Mouse (Mus musculus) midbrain, embryonic 15.5 days (tissue): ENCODE measurements around the gene Klc1. TPM values are rescaled to one million over a fixed set of nuclear protein-coding genes. Genes with fewer than 3 reads are reported as not detected.

Experiments used
- ATAC-seq: fragments of 200-750 bp; cut with Nextera tagmentation; replicated peaks from 2 replicates; pipeline ENCODE4 v1.8.0; 2017; ENCODE audit warnings: moderate TSS enrichment
- H3K27ac ChIP-seq: fragments of 300-500 bp; sonication (generic); 2 replicates; pipeline ENCODE4 v1.5.1; 2015; ENCODE audit warnings: mild to moderate bottlenecking, inconsistent platforms
- H3K27me3 ChIP-seq: fragments of 300-500 bp; sonication (generic); replicated peaks from 2 replicates; pipeline ENCODE4 v1.6.1; 2015; ENCODE audit warnings: inconsistent platforms
- H3K36me3 ChIP-seq: fragments of 300-500 bp; sonication (generic); replicated peaks from 2 replicates; pipeline ENCODE4 v1.6.1; 2015; ENCODE audit warnings: inconsistent platforms
- H3K4me1 ChIP-seq: fragments of 300-500 bp; sonication (generic); 2 replicates; pipeline ENCODE4 v1.6.1; 2015; ENCODE audit warnings: inconsistent platforms
- H3K4me2 ChIP-seq: fragments of 300-500 bp; sonication (generic); 2 replicates; pipeline ENCODE4 v1.6.1; 2015; ENCODE audit warnings: inconsistent platforms, mild to moderate bottlenecking, moderate library complexity
- H3K4me3 ChIP-seq: fragments of 300-500 bp; sonication (generic); 2 replicates; pipeline ENCODE4 v1.5.1; 2015; ENCODE audit warnings: mild to moderate bottlenecking, inconsistent platforms
- H3K9ac ChIP-seq: fragments of 300-500 bp; sonication (generic); 2 replicates; pipeline ENCODE4 v1.6.1; 2015; ENCODE audit warnings: mild to moderate bottlenecking, inconsistent platforms
- H3K9me3 ChIP-seq: fragments of 300-500 bp; sonication (generic); 2 replicates; pipeline ENCODE4 v1.6.1; 2016; ENCODE audit warnings: inconsistent platforms
- WGBS: fragments of 180-500 bp; shearing (Covaris S2); methylation state at CpG from one replicate; pipeline ENCODE4 v1.1.7; 2015; ENCODE audit warnings: mixed read lengths; 5-methylcytosine and 5-hydroxymethylcytosine counted together
- polyA plus RNA-seq: library from polyadenylated mRNA; unstranded; fragments of >200 nt; fragmentation: Nextera tagmentation; extraction: Ambion mirVana; gene quantifications from 2 replicates; pipeline ENCODE4 v1.2.1, GENCODE M21; 2015

Gene Klc1
- polyA plus RNA-seq, 1 experiment from 2014 or later = 666 TPM

GRCm38 (mm10) chr12:111829447-111829846 is 70.8 kb downstream of the Klc1 start:
- H3K4me1 ChIP-seq = no peaks in the 10 kb centered on the region
- ATAC-seq = no peak
- H3K9ac ChIP-seq = no peak overlapping the region
- H3K4me3 ChIP-seq = no peak overlapping the region
- H3K27ac ChIP-seq = no peak overlapping the region
- no peaks in the 10 kb centered on the region for H3K27me3 ChIP-seq
- no peak overlapping the region for H3K4me2 ChIP-seq
- H3K36me3 ChIP-seq = peaks cover 38% of the 10 kb centered on the region
- no peaks in the 10 kb centered on the region for H3K9me3 ChIP-seq
- 42% methylated on average over 5 of the region's 5 CpGs for WGBS

DNA sequence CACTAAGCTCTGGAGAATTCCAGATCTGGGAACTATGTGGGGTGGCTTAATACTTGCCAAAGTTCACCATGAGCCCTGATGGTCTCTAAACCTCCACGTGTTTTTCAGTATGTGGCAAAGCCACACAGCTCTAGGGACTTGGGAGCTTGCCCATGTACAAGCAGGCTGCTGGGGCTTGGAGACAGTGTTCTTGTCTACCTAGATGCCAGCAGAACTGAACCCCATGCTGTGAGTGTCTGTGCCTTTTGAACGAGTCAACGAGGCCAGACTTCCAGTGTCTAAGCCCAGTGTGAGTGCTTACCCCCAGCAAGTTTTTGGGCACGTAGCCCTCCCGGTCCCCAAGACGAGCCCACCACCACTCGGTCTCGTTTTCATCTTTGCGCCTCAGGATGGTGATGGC is 71.3 kb downstream of the Klc1 start:
- Histone ChIP-seq H3K36me3 (peaks cover 40% of the 10 kb centered on the region), H3K27ac (no peak overlapping the region), H3K4me2 (no peak overlapping the region), H3K9me3 (no peaks in the 10 kb centered on the region), H3K4me1 (no peaks in the 10 kb centered on the region), H3K9ac (no peak overlapping the region), H3K4me3 (no peak overlapping the region), H3K27me3 (no peaks in the 10 kb centered on the region)
- 81% methylated on average over 9 of the region's 9 CpGs for WGBS
- no peak for ATAC-seq

DNA sequence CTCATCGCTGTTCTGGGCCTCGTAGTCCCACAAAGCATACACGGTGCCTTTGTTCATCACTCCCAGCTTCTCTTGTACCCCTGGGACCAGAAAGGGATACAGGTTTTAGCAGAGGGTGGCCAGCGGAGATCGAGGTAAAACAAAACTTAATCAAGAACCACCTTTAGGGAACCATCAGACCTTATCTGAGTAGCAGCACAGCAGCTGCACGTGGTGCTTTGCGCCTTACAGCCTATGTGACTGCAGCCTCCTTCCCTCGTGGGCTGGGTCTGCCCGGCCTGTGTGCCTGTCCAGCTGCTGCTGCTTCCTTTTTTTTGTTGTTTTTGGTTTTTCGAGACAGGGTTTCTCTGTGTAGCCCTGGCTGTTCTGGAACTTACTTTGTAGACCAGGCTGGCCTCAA is 71.7 kb downstream of the Klc1 start:
- Histone ChIP-seq H3K4me2 (no peak overlapping the region), H3K4me1 (no peaks in the 10 kb centered on the region)

GRCm38 (mm10) chr12:111832643-111833042 is 74.0 kb downstream of the Klc1 start:
- ATAC-seq = no peak
- H3K4me1 ChIP-seq = no peaks in the 10 kb centered on the region
- peaks cover 46% of the 10 kb centered on the region for H3K36me3 ChIP-seq
- H3K9me3 ChIP-seq = no peaks in the 10 kb centered on the region
- 78% methylated on average over 5 of the region's 5 CpGs for WGBS
- no peak overlapping the region for H3K4me2 ChIP-seq
- H3K9ac ChIP-seq = no peak overlapping the region
- no peak overlapping the region for H3K4me3 ChIP-seq
- no peaks in the 10 kb centered on the region for H3K27me3 ChIP-seq
- H3K27ac ChIP-seq = no peak overlapping the region

More for the DNA sequence above, 71.7 kb downstream of the Klc1 start:
- 87% methylated on average over 10 of the region's 10 CpGs for WGBS
- peaks cover 37% of the 10 kb centered on the region for H3K36me3 ChIP-seq
- no peaks in the 10 kb centered on the region for H3K27me3 ChIP-seq
- H3K4me3 ChIP-seq = no peak overlapping the region
- no peak overlapping the region for H3K27ac ChIP-seq
- no peak overlapping the region for H3K9ac ChIP-seq
- no peaks in the 10 kb centered on the region for H3K9me3 ChIP-seq
- ATAC-seq = no peak

DNA sequence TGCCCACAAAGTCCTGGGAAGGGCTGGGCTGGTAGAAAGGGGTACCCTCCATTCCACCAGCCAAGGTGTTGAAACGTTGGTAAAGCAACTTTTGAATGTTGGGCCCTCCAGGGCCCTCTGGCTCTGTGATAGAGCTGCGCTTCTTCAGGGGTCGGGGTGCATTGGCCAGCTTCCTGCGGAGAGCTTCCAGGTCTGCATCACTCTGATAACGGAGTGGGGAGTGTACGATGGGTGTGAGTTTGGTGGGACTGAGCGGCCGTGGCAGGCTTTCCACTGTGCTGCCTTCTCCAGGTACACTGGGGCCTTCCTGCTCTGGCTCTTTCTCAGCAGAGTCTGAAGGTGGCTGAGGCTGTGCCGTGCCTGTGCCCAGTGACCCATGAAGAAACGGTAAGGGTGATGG is 74.8 kb downstream of the Klc1 start:
- Histone ChIP-seq H3K9ac (no peak overlapping the region), H3K4me1 (no peaks in the 10 kb centered on the region), H3K4me3 (no peak overlapping the region), H3K27ac (no peak overlapping the region), H3K27me3 (no peaks in the 10 kb centered on the region), H3K36me3 (peaks cover 45% of the 10 kb centered on the region), H3K4me2 (no peak overlapping the region), H3K9me3 (no peaks in the 10 kb centered on the region)
- WGBS = 88% methylated on average over 10 of the region's 10 CpGs
- ATAC-seq = no peak

DNA sequence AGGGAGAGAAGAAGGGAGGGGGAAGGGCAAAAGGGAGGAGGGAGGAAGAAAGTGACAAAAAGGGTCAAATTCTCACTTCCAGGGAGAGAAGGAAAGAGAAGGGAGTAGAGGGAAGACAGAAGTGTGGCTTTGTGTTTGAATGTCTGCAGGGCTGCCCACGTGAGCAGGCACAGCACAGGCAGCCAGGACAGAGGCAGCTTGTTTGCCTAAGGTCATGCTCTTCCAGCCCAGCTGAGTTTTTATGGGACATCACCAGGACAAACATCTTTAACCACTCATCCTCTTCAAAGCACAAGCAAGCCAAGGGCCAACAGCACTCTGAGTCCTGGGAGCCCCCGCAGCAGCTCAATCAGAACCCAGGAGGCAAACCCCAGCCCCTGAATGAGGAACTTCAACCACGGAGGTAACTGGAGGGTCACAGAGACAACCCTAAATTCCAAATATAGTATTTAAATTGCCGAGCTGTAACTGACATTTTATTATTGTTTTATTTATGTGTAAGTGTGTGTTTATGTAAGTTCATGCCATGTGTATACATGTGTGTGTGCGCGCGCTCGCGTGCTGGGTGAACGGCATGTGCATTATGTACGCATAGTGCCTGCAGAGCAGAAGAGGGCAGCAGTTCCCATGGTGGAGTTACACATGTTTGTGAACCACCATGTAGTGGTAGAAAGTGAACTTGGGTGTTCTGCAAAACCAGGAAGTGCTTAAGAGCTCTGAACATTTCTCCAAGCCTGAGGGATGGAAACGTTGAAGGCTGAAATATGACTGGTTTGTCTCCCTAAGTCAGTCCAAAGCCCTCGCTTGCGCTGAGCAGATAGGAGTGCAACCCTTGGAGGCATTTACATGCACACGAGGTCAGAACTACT is 84.2 kb downstream of the Klc1 start:
- WGBS = 88% methylated on average over 15 of the region's 15 CpGs
- Histone ChIP-seq H3K4me1 (no peaks in the 10 kb centered on the region), H3K27me3 (no peaks in the 10 kb centered on the region), H3K9me3 (no peaks in the 10 kb centered on the region), H3K9ac (no peak overlapping the region), H3K27ac (no peak overlapping the region), H3K4me3 (no peak overlapping the region), H3K4me2 (no peak overlapping the region), H3K36me3 (peaks cover 19% of the 10 kb centered on the region)
- ATAC-seq = no peak

- Histone ChIP-seq H3K4me3 (no peak overlapping the region), H3K4me1 (no peaks in the 10 kb centered on the region), H3K27ac (no peak overlapping the region), H3K9ac (no peak overlapping the region), H3K27me3 (no peaks in the 10 kb centered on the region), H3K36me3 (peaks cover 15% of the 10 kb centered on the region), H3K9me3 (no peaks in the 10 kb centered on the region), H3K4me2 (no peak overlapping the region)
- no peak for ATAC-seq
- 66% methylated on average over 2 of the region's 2 CpGs for WGBS
Measured at GRCm38 (mm10) chr12:111843470-111843869, 84.8 kb downstream of the Klc1 start.

- WGBS = 94% methylated on average over 4 of the region's 4 CpGs
- Histone ChIP-seq H3K4me2 (no peak overlapping the region), H3K9me3 (no peaks in the 10 kb centered on the region), H3K27ac (no peak overlapping the region), H3K9ac (no peak overlapping the region), H3K4me3 (no peak overlapping the region), H3K27me3 (no peaks in the 10 kb centered on the region), H3K4me1 (no peaks in the 10 kb centered on the region), H3K36me3 (peaks cover 6% of the 10 kb centered on the region)
- ATAC-seq = no peak
Measured at GRCm38 (mm10) chr12:111845953-111846352, 87.3 kb downstream of the Klc1 start.

GRCm38 (mm10) chr12:111846815-111847214 is 88.2 kb downstream of the Klc1 start:
- 86% methylated on average over 10 of the region's 10 CpGs for WGBS
- Histone ChIP-seq H3K36me3 (peaks cover 1% of the 10 kb centered on the region; the same call in 1 of the 2 replicates), H3K4me3 (no peak overlapping the region), H3K4me1 (0 out of 2 replicates have a peak, but pooled peaks cover under 1% of the 10 kb centered on the region), H3K27me3 (no peaks in the 10 kb centered on the region), H3K9me3 (no peaks in the 10 kb centered on the region), H3K9ac (no peak overlapping the region), H3K27ac (no peak overlapping the region), H3K4me2 (no peak overlapping the region)
- no peak for ATAC-seq

- Histone ChIP-seq H3K4me1 (0 out of 2 replicates have a peak, but pooled peaks cover 3% of the 10 kb centered on the region), H3K9ac (no peak overlapping the region), H3K27me3 (no peaks in the 10 kb centered on the region), H3K4me3 (no peak overlapping the region), H3K36me3 (no peaks in the 10 kb centered on the region), H3K27ac (no peak overlapping the region), H3K9me3 (no peaks in the 10 kb centered on the region), H3K4me2 (no peak overlapping the region)
- ATAC-seq = no peak
- WGBS = 78% methylated on average over 9 of the region's 9 CpGs
Measured at GRCm38 (mm10) chr12:111848300-111848798, 89.7 kb downstream of the Klc1 start.

DNA sequence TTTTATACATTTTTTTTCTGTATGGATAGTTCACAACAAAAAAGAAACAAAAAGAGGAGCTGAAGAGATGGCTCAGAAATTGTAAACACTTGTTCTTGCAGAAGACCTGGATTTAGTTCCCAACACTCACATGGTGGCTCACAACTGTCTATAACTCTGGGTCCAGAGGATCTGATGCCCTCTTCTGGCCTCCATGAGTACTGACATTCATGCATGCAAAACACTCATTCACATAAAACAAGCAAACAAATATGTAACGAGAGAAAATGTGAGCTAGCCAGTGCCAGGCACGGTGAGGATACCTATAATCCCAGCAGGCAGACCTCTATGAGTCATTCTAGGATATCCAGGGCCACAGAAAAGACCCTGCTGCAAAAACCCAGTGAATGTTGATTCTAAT is 92.6 kb downstream of the Klc1 start:
- H3K4me3 ChIP-seq = no peak overlapping the region
- H3K4me2 ChIP-seq = no peak overlapping the region
- 51% methylated on average over 2 of the region's 2 CpGs for WGBS

GRCm38 (mm10) chr12:111851745-111852144 is 93.1 kb downstream of the Klc1 start:
- no peak for ATAC-seq
- H3K27ac ChIP-seq = no peak overlapping the region

More for the DNA sequence above, 92.6 kb downstream of the Klc1 start:
- Histone ChIP-seq H3K9ac (no peak overlapping the region), H3K36me3 (no peaks in the 10 kb centered on the region), H3K9me3 (no peaks in the 10 kb centered on the region), H3K27ac (no peak overlapping the region), H3K4me1 (0 out of 2 replicates have a peak, but pooled peaks cover 3% of the 10 kb centered on the region), H3K27me3 (no peaks in the 10 kb centered on the region)
- ATAC-seq = no peak

More at GRCm38 (mm10) chr12:111851745-111852144, 93.1 kb downstream of the Klc1 start:
- H3K36me3 ChIP-seq = no peaks in the 10 kb centered on the region
- H3K27me3 ChIP-seq = no peaks in the 10 kb centered on the region
- 69% methylated on average over 5 of the region's 5 CpGs for WGBS
- H3K4me1 ChIP-seq = 0 out of 2 replicates have a peak, but pooled peaks cover 3% of the 10 kb centered on the region
- H3K4me3 ChIP-seq = no peak overlapping the region
- no peak overlapping the region for H3K4me2 ChIP-seq
- no peaks in the 10 kb centered on the region for H3K9me3 ChIP-seq
- H3K9ac ChIP-seq = no peak overlapping the region
